Mouse (Mus musculus): ENCODE measurements around the gene Kti12.
A peak's percentile ranks its signal among the peaks of the same experiment; 100 is the strongest.

The Kti12 gene

GRCm38 (mm10) chr4:108847715-108848504 is at the start of gene Kti12:
Gene Kti12, plus strand, starts transcription at chr4:108847785.
- DNase-seq (ENCODE audit: low spot score): peak; percentile 92

GRCm38 (mm10) chr4:108798083-108798830 is 49.3 kb upstream of the Kti12 start:
- peak; percentile 79 for DNase-seq (ENCODE audit: low spot score)

- no peak for DNase-seq (ENCODE audit: low spot score)
Observed at GRCm38 (mm10) chr4:108803535-108803934, 44.0 kb upstream of the Kti12 start.

GRCm38 (mm10) chr4:108811142-108811541 is 36.4 kb upstream of the Kti12 start:
- DNase-seq (ENCODE audit: low spot score): no peak

GRCm38 (mm10) chr4:108811550-108811949 is 36.0 kb upstream of the Kti12 start:
- DNase-seq (ENCODE audit: low spot score): no peak

GRCm38 (mm10) chr4:108825677-108826076 is 21.9 kb upstream of the Kti12 start:
- no peak for DNase-seq (ENCODE audit: low spot score)

GRCm38 (mm10) chr4:108826096-108826495 is 21.5 kb upstream of the Kti12 start:
- DNase-seq (ENCODE audit: low spot score): no peak

- DNase-seq (ENCODE audit: low spot score): no peak
Observed at GRCm38 (mm10) chr4:108826643-108827042, 20.9 kb upstream of the Kti12 start.

GRCm38 (mm10) chr4:108830698-108831097 is 16.9 kb upstream of the Kti12 start:
- no peak for DNase-seq (ENCODE audit: low spot score)

- DNase-seq (ENCODE audit: low spot score): peak; percentile 98
Observed at GRCm38 (mm10) chr4:108832916-108833827, 14.4 kb upstream of the Kti12 start, which contains the start of gene Btf3l4. Gene Btf3l4, minus strand, starts transcription at chr4:108833614.

GRCm38 (mm10) chr4:108833828-108834114 is 13.8 kb upstream of the Kti12 start:
- no peak for DNase-seq (ENCODE audit: low spot score)

- DNase-seq (ENCODE audit: low spot score): peak; percentile 97
Observed at GRCm38 (mm10) chr4:108834115-108834970, 13.2 kb upstream of the Kti12 start, which contains the start of gene Txndc12. Gene Txndc12, plus strand, starts transcription at chr4:108834601.

GRCm38 (mm10) chr4:108834971-108835311 is 12.6 kb upstream of the Kti12 start:
- no peak for DNase-seq (ENCODE audit: low spot score)

- DNase-seq (ENCODE audit: low spot score): peak; percentile 11
Observed at GRCm38 (mm10) chr4:108835496-108835895, 12.1 kb upstream of the Kti12 start.

GRCm38 (mm10) chr4:108838031-108838430 is 9.6 kb upstream of the Kti12 start:
- no peak for DNase-seq (ENCODE audit: low spot score)

GRCm38 (mm10) chr4:108841920-108842578 is 5.5 kb upstream of the Kti12 start:
- no peak for DNase-seq (ENCODE audit: low spot score)

GRCm38 (mm10) chr4:108843336-108843735 is 4.2 kb upstream of the Kti12 start:
- no peak for DNase-seq (ENCODE audit: low spot score)

- DNase-seq (ENCODE audit: low spot score): no peak
Observed at GRCm38 (mm10) chr4:108845824-108846569, 1.6 kb upstream of the Kti12 start.

GRCm38 (mm10) chr4:108848505-108848848 is 892 bp downstream of the Kti12 start, which contains the start of gene A730015C16Rik:
Gene A730015C16Rik, minus strand, starts transcription at chr4:108848619.
- DNase-seq (ENCODE audit: low spot score): peak; percentile 34

GRCm38 (mm10) chr4:108866806-108867205 is 19.2 kb downstream of the Kti12 start:
- no peak for DNase-seq (ENCODE audit: low spot score)

Measured in embryo, embryonic 10.5 days (tissue).